Mouse (Mus musculus): ENCODE results near the gene Dxo. TPM values are rescaled to one million over a fixed set of nuclear protein-coding genes. Genes with fewer than 3 reads are reported as not detected.
A peak's percentile ranks its signal among the peaks of the same experiment; 100 is the strongest.
"Not testable (repeated sequence)": the region's sequence is repeated elsewhere in the genome, so short reads cannot be mapped to it uniquely, and the experiment has no call there.

Dxo gene
- 16.4 and 18.6 TPM in 2 replicates for total RNA-seq (2017)

- ATAC-seq (replicated peaks in 1 of 2; ENCODE audit: insufficient read depth in 1 of 2, low FRiP score in 2 of 2, low TSS enrichment in 1 of 2, low read depth in 1 of 2, poor library complexity in 2 of 2, severe bottlenecking in 2 of 2): peak; percentile 87 to 92
Measured at GRCm38 (mm10) chr17:34836856-34837221, at the start of gene Dxo, which contains the start of gene Stk19. TSS of gene Dxo (plus strand) at chr17:34837019. TSS of gene Stk19 (minus strand) at chr17:34836945.

GRCm38 (mm10) chr17:34795016-34795415 is 41.8 kb upstream of the Dxo start:
- no peak for ATAC-seq (replicated peaks in 1 of 2; ENCODE audit: insufficient read depth in 1 of 2, low FRiP score in 2 of 2, low TSS enrichment in 1 of 2, low read depth in 1 of 2, poor library complexity in 2 of 2, severe bottlenecking in 2 of 2)

- ATAC-seq (replicated peaks in 1 of 2; ENCODE audit: insufficient read depth in 1 of 2, low FRiP score in 2 of 2, low TSS enrichment in 1 of 2, low read depth in 1 of 2, poor library complexity in 2 of 2, severe bottlenecking in 2 of 2): no peak
Measured at GRCm38 (mm10) chr17:34795633-34796032, 41.2 kb upstream of the Dxo start.

GRCm38 (mm10) chr17:34796311-34797140 is 40.3 kb upstream of the Dxo start:
- no peak for ATAC-seq (replicated peaks in 1 of 2; ENCODE audit: insufficient read depth in 1 of 2, low FRiP score in 2 of 2, low TSS enrichment in 1 of 2, low read depth in 1 of 2, poor library complexity in 2 of 2, severe bottlenecking in 2 of 2)

GRCm38 (mm10) chr17:34797211-34797995 is 39.4 kb upstream of the Dxo start:
- not testable (repeated sequence) for ATAC-seq (replicated peaks in 1 of 2; ENCODE audit: insufficient read depth in 1 of 2, low FRiP score in 2 of 2, low TSS enrichment in 1 of 2, low read depth in 1 of 2, poor library complexity in 2 of 2, severe bottlenecking in 2 of 2)

GRCm38 (mm10) chr17:34798071-34798470 is 38.7 kb upstream of the Dxo start:
- ATAC-seq (replicated peaks in 1 of 2; ENCODE audit: insufficient read depth in 1 of 2, low FRiP score in 2 of 2, low TSS enrichment in 1 of 2, low read depth in 1 of 2, poor library complexity in 2 of 2, severe bottlenecking in 2 of 2): not testable (repeated sequence)

GRCm38 (mm10) chr17:34798866-34799530 is 37.8 kb upstream of the Dxo start:
- no peak for ATAC-seq (replicated peaks in 1 of 2; ENCODE audit: insufficient read depth in 1 of 2, low FRiP score in 2 of 2, low TSS enrichment in 1 of 2, low read depth in 1 of 2, poor library complexity in 2 of 2, severe bottlenecking in 2 of 2)

GRCm38 (mm10) chr17:34799531-34799925 is 37.3 kb upstream of the Dxo start:
- ATAC-seq (replicated peaks in 1 of 2; ENCODE audit: insufficient read depth in 1 of 2, low FRiP score in 2 of 2, low TSS enrichment in 1 of 2, low read depth in 1 of 2, poor library complexity in 2 of 2, severe bottlenecking in 2 of 2): no peak

GRCm38 (mm10) chr17:34800781-34801305 is 36.0 kb upstream of the Dxo start:
- not testable (repeated sequence) for ATAC-seq (replicated peaks in 1 of 2; ENCODE audit: insufficient read depth in 1 of 2, low FRiP score in 2 of 2, low TSS enrichment in 1 of 2, low read depth in 1 of 2, poor library complexity in 2 of 2, severe bottlenecking in 2 of 2)

- not testable (repeated sequence) for ATAC-seq (replicated peaks in 1 of 2; ENCODE audit: insufficient read depth in 1 of 2, low FRiP score in 2 of 2, low TSS enrichment in 1 of 2, low read depth in 1 of 2, poor library complexity in 2 of 2, severe bottlenecking in 2 of 2)
Measured at GRCm38 (mm10) chr17:34802756-34803155, 34.1 kb upstream of the Dxo start.

GRCm38 (mm10) chr17:34803367-34803766 is 33.5 kb upstream of the Dxo start:
- not testable (repeated sequence) for ATAC-seq (replicated peaks in 1 of 2; ENCODE audit: insufficient read depth in 1 of 2, low FRiP score in 2 of 2, low TSS enrichment in 1 of 2, low read depth in 1 of 2, poor library complexity in 2 of 2, severe bottlenecking in 2 of 2)

GRCm38 (mm10) chr17:34804301-34804700 is 32.5 kb upstream of the Dxo start, which contains the start of gene Cyp21a1:
TSS of gene Cyp21a1 (minus strand) at chr17:34804561.
- not testable (repeated sequence) for ATAC-seq (replicated peaks in 1 of 2; ENCODE audit: insufficient read depth in 1 of 2, low FRiP score in 2 of 2, low TSS enrichment in 1 of 2, low read depth in 1 of 2, poor library complexity in 2 of 2, severe bottlenecking in 2 of 2)

- ATAC-seq (replicated peaks in 1 of 2; ENCODE audit: insufficient read depth in 1 of 2, low FRiP score in 2 of 2, low TSS enrichment in 1 of 2, low read depth in 1 of 2, poor library complexity in 2 of 2, severe bottlenecking in 2 of 2): no peak
Measured at GRCm38 (mm10) chr17:34804871-34805562, 31.8 kb upstream of the Dxo start.

- ATAC-seq (replicated peaks in 1 of 2; ENCODE audit: insufficient read depth in 1 of 2, low FRiP score in 2 of 2, low TSS enrichment in 1 of 2, low read depth in 1 of 2, poor library complexity in 2 of 2, severe bottlenecking in 2 of 2): no peak
Measured at GRCm38 (mm10) chr17:34807176-34807575, 29.6 kb upstream of the Dxo start.

GRCm38 (mm10) chr17:34808599-34809205 is 28.1 kb upstream of the Dxo start:
- no peak for ATAC-seq (replicated peaks in 1 of 2; ENCODE audit: insufficient read depth in 1 of 2, low FRiP score in 2 of 2, low TSS enrichment in 1 of 2, low read depth in 1 of 2, poor library complexity in 2 of 2, severe bottlenecking in 2 of 2)

- not testable (repeated sequence) for ATAC-seq (replicated peaks in 1 of 2; ENCODE audit: insufficient read depth in 1 of 2, low FRiP score in 2 of 2, low TSS enrichment in 1 of 2, low read depth in 1 of 2, poor library complexity in 2 of 2, severe bottlenecking in 2 of 2)
Measured at GRCm38 (mm10) chr17:34810411-34810810, 26.4 kb upstream of the Dxo start.

GRCm38 (mm10) chr17:34810811-34811210 is 26.0 kb upstream of the Dxo start:
- not testable (repeated sequence) for ATAC-seq (replicated peaks in 1 of 2; ENCODE audit: insufficient read depth in 1 of 2, low FRiP score in 2 of 2, low TSS enrichment in 1 of 2, low read depth in 1 of 2, poor library complexity in 2 of 2, severe bottlenecking in 2 of 2)
